Mouse (Mus musculus): Measurements from ENCODE around the gene Pskh1.

- TF ChIP-seq CTCF (IDR thresholded peaks at IDR 0.05; ENCODE audit: extremely low read depth, insufficient read depth, low read length) (no peak), POLR2A (IDR thresholded peaks at IDR 0.05; ENCODE audit: extremely low read depth, insufficient read depth, low read length) (no peak)
These were observed 61.3 kb downstream of the Pskh1 start for GRCm38 (mm10) chr8:105961536-105961935.
